Mouse (Mus musculus) hindbrain, embryonic 13.5 days (tissue): ENCODE data around the gene Ctbp2. TPM values are rescaled to one million over a fixed set of nuclear protein-coding genes. Genes with fewer than 3 reads are reported as not detected.

Experiments
- ATAC-seq: fragments of 200-750 bp; cut with Nextera tagmentation; 2 replicates; pipeline ENCODE4 v1.8.0; 2017; ENCODE audit warnings: moderate TSS enrichment; ENCODE audit not compliant: low FRiP score
- H3K27ac ChIP-seq: fragments of 300-500 bp; sonication (generic); 2 replicates; pipeline ENCODE4 v1.5.1; 2015; ENCODE audit warnings: inconsistent platforms, mild to moderate bottlenecking, moderate library complexity
- H3K27me3 ChIP-seq: fragments of 300-500 bp; sonication (generic); 2 replicates; pipeline ENCODE4 v1.6.1; 2015; ENCODE audit warnings: mild to moderate bottlenecking, inconsistent platforms
- H3K36me3 ChIP-seq: fragments of 300-500 bp; sonication (generic); 2 replicates; pipeline ENCODE4 v1.6.1; 2015; ENCODE audit warnings: mild to moderate bottlenecking, inconsistent platforms
- H3K4me1 ChIP-seq: fragments of 300-500 bp; sonication (generic); replicated peaks from 2 replicates; pipeline ENCODE4 v1.6.1; 2015; ENCODE audit warnings: inconsistent platforms
- H3K4me2 ChIP-seq: fragments of 300-500 bp; sonication (generic); 2 replicates; pipeline ENCODE4 v1.6.1; 2015; ENCODE audit warnings: inconsistent platforms, mild to moderate bottlenecking, moderate library complexity
- H3K4me3 ChIP-seq: fragments of 300-500 bp; sonication (generic); 2 replicates; pipeline ENCODE4 v1.5.1; 2015; ENCODE audit warnings: mild to moderate bottlenecking, inconsistent platforms
- H3K9ac ChIP-seq: fragments of 300-500 bp; sonication (generic); 2 replicates; pipeline ENCODE4 v1.6.1; 2015; ENCODE audit warnings: mild to moderate bottlenecking, inconsistent platforms
- H3K9me3 ChIP-seq: fragments of 300-500 bp; sonication (generic); 2 replicates; pipeline ENCODE4 v1.6.1; 2016; ENCODE audit warnings: inconsistent platforms
- WGBS: fragments of 180-500 bp; shearing (Covaris S2); methylation state at CpG from one replicate; pipeline ENCODE4 v1.1.7; 2015; 5-methylcytosine and 5-hydroxymethylcytosine counted together
- polyA plus RNA-seq: library from polyadenylated mRNA; unstranded; fragments of >200 nt; fragmentation: Nextera tagmentation; extraction: Ambion mirVana; gene quantifications from 2 replicates; pipeline ENCODE4 v1.2.1, GENCODE M21; 2015

The Ctbp2 gene
- polyA plus RNA-seq, 1 experiment from 2014 or later: 85.6 TPM

DNA sequence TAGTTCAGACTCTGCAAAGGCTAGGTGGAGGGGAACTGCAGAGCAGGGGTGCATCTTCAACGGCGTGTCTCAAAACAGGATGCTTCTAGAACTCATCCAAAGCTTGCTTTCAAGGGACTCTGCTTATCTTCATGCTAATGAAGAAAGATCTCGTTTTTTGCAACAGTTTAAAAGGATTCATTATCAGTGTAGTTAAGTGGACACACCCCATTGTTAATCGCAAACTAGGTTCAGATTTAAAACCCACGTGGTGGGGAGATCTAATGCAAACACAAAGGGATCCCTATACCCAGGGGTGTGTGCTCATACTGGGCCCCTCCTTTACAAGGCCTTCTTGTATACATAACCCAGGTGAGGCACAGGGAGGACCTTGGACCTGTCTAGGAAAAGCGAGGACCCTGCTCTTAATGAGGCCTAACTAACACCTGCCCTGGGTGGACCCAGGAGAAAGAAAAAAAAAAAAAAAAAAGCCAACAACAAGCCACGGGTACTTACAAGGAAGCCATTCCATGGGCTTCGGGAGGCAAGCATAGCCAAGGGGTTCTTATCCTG, 94.6 kb downstream of the Ctbp2 start:
- WGBS: 82% methylated on average over 8 of the region's 8 CpGs
- no peak for ATAC-seq
- Histone ChIP-seq H3K4me1 (peaks cover 36% of the 10 kb centered on the region), H3K9ac (no peak overlapping the region), H3K4me2 (no peak overlapping the region), H3K27me3 (no peaks in the 10 kb centered on the region), H3K9me3 (no peaks in the 10 kb centered on the region), H3K4me3 (no peak overlapping the region), H3K36me3 (no peaks in the 10 kb centered on the region), H3K27ac (no peak overlapping the region)

GRCm38 (mm10) chr7:133029004-133029403, 95.2 kb downstream of the Ctbp2 start:
- 91% methylated on average over 8 of the region's 8 CpGs for WGBS
- no peak for ATAC-seq
- H3K36me3 ChIP-seq: no peaks in the 10 kb centered on the region

GRCm38 (mm10) chr7:133027930-133028329, 96.2 kb downstream of the Ctbp2 start:
- Histone ChIP-seq H3K27me3 (no peaks in the 10 kb centered on the region), H3K4me2 (no peak overlapping the region), H3K27ac (no peak overlapping the region), H3K9ac (no peak overlapping the region), H3K4me3 (no peak overlapping the region), H3K36me3 (no peaks in the 10 kb centered on the region), H3K4me1 (peaks cover 20% of the 10 kb centered on the region), H3K9me3 (no peaks in the 10 kb centered on the region)
- WGBS: 85% methylated on average over 4 of the region's 4 CpGs
- no peak for ATAC-seq

More at GRCm38 (mm10) chr7:133029004-133029403, 95.2 kb downstream of the Ctbp2 start:
- Histone ChIP-seq H3K27ac (no peak overlapping the region), H3K4me3 (no peak overlapping the region), H3K4me2 (no peak overlapping the region), H3K9me3 (no peaks in the 10 kb centered on the region), H3K27me3 (no peaks in the 10 kb centered on the region), H3K9ac (no peak overlapping the region), H3K4me1 (peaks cover 30% of the 10 kb centered on the region)

GRCm38 (mm10) chr7:133024694-133025093, 99.5 kb downstream of the Ctbp2 start:
- Histone ChIP-seq H3K36me3 (no peaks in the 10 kb centered on the region; the same call in 1 of the 2 replicates), H3K27ac (no peak overlapping the region), H3K27me3 (no peaks in the 10 kb centered on the region), H3K9me3 (no peaks in the 10 kb centered on the region), H3K9ac (no peak overlapping the region), H3K4me2 (no peak overlapping the region), H3K4me1 (peaks cover 33% of the 10 kb centered on the region), H3K4me3 (no peak overlapping the region)
- ATAC-seq: no peak
- 74% methylated on average over 1 of the region's 1 CpGs for WGBS

DNA sequence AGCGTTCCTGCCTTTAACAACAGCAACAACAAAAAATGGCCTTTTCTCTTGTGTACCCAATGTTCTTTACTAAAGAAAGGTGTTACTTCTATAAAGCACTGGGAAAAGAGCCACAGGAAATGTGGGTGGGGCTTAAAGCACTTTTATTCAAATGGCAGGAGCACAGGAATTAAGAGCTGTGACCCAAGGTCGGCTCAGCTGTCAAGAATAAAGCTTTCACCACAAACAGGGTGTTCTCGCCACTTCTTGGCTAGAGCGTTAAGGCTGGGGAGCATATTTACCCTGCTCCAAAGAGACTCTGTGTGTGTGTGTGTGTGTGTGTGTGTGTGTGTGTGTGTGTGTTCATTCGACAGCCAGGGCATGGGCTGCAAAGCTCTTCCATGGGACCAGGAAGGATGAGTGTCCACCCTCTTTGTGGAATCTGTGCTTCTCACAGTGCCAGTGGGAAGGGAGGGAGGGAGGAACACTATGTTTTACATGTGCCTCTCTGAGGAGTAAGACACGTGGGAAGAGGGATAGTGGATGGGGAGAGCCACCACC, 104.6 kb downstream of the Ctbp2 start:
- Histone ChIP-seq H3K4me3 (no peak overlapping the region), H3K9me3 (no peaks in the 10 kb centered on the region), H3K4me2 (no peak overlapping the region), H3K27me3 (no peaks in the 10 kb centered on the region), H3K9ac (no peak overlapping the region), H3K36me3 (no peaks in the 10 kb centered on the region; the same call in 1 of the 2 replicates), H3K4me1 (peaks cover 48% of the 10 kb centered on the region), H3K27ac (0 out of 2 replicates have a peak overlapping the region, but pooled peaks have one; percentile 20)
- ATAC-seq: 0 out of 2 replicates have a peak, but pooled peaks have one; percentile 33
- 37% methylated on average over 6 of the region's 6 CpGs for WGBS

GRCm38 (mm10) chr7:133018961-133019360, 105.2 kb downstream of the Ctbp2 start:
- WGBS: 80% methylated on average over 7 of the region's 7 CpGs
- peaks cover 53% of the 10 kb centered on the region for H3K4me1 ChIP-seq
- no peak for ATAC-seq
- H3K36me3 ChIP-seq: no peaks in the 10 kb centered on the region; the same call in 1 of the 2 replicates
- no peak overlapping the region for H3K4me2 ChIP-seq
- H3K9ac ChIP-seq: no peak overlapping the region
- peak overlapping the region; percentile 18; the same call in 1 of the 2 replicates for H3K27ac ChIP-seq
- H3K4me3 ChIP-seq: no peak overlapping the region
- H3K27me3 ChIP-seq: no peaks in the 10 kb centered on the region
- no peaks in the 10 kb centered on the region for H3K9me3 ChIP-seq

DNA sequence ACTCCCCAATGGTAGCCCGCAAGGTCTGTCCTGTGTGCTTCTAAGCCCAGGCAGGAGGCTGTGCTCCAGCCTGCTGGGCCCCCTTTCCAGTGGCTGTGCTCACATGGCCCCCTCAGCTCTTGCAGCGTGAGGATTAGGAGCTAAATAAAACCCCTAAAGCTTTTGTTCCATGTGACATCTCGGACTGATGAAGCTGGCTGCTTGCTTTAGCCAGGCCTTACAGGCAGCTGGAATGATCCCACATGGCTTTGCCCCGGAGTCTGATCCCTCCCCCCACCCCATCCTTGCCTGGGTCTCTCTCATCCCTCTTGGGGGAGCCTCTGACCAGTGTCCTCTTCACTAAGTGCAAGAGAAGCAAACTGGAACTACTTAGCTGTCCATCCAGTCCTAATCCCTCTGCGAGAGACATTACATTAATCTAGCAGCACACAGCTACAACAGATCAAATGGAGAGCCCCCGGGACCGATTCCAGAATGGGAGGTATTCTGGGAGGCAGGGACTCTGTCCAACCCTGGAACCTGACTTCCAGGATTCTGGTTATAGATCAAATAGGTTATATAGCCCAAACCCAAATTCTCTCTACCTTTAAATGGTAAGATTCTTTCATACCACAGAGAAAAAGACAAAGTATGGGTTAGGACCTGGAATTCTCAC, 108.6 kb downstream of the Ctbp2 start:
- Histone ChIP-seq H3K36me3 (no peaks in the 10 kb centered on the region; the same call in 1 of the 2 replicates), H3K4me3 (no peak overlapping the region), H3K4me2 (no peak overlapping the region), H3K27me3 (no peaks in the 10 kb centered on the region), H3K9me3 (no peaks in the 10 kb centered on the region), H3K9ac (peak overlapping the region; percentile 19; the same call in 1 of the 2 replicates), H3K27ac (peak overlapping the region; percentile 75), H3K4me1 (peaks cover 76% of the 10 kb centered on the region)
- ATAC-seq: 0 out of 2 replicates have a peak, but pooled peaks have one; percentile 17
- 39% methylated on average over 7 of the region's 7 CpGs for WGBS

DNA sequence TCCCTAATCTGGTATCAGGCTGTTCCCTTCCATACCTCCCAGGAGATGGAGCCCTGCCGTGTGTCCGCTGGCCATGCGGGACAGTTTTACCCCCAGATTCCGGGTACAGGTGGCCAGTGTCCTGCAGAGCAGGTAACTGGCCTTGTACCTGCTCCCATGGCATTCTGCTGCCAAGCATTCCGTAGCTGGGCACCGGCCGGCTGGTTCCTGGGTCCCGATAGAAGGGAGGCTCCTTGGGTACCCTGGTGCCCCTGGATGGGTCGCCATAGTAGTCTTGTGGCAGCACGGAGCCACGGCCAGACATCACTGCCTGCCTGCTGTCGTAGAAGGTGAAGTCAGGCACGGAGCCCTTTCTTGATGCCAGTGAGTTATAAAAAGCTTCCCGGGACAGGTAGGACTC, 109.5 kb downstream of the Ctbp2 start:
- H3K4me3 ChIP-seq: no peak overlapping the region
- H3K27me3 ChIP-seq: no peaks in the 10 kb centered on the region
- H3K27ac ChIP-seq: peak overlapping the region; percentile 75
- peak overlapping the region; percentile 19 for H3K9ac ChIP-seq
- H3K9me3 ChIP-seq: no peaks in the 10 kb centered on the region
- no peak overlapping the region for H3K4me2 ChIP-seq
- no peaks in the 10 kb centered on the region; the same call in 1 of the 2 replicates for H3K36me3 ChIP-seq
- WGBS: 93% methylated on average over 14 of the region's 14 CpGs
- no peak for ATAC-seq
- H3K4me1 ChIP-seq: peaks cover 76% of the 10 kb centered on the region

DNA sequence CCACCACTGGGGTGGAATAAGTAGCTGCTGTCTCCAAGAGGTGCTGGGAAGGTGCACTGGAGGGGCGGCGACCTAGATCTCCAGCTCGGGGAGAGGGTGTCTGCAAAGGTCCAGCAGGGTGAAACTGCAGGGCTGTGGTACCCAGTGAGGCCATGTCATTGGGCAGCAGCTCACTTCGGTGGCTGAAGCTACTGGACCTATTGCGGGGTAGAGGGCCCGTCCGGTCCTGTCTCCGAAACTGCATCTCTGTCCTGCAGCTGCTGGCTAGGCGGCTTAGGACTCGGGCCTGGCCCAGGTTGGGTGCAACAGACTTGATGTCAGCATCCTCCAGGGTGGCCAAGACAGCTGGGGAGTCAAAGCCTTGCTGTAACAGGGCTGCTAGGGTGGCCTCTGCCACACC, 110.2 kb downstream of the Ctbp2 start:
- Histone ChIP-seq H3K9ac (no peak overlapping the region; the same call in 1 of the 2 replicates), H3K27me3 (no peaks in the 10 kb centered on the region), H3K4me2 (no peak overlapping the region), H3K36me3 (no peaks in the 10 kb centered on the region; the same call in 1 of the 2 replicates), H3K4me3 (no peak overlapping the region), H3K9me3 (no peaks in the 10 kb centered on the region), H3K27ac (peak overlapping the region; percentile 75), H3K4me1 (peaks cover 76% of the 10 kb centered on the region)
- no peak for ATAC-seq
- 94% methylated on average over 10 of the region's 10 CpGs for WGBS

GRCm38 (mm10) chr7:133012637-133013366, 111.4 kb downstream of the Ctbp2 start:
- Histone ChIP-seq H3K4me1 (peaks cover 81% of the 10 kb centered on the region), H3K36me3 (no peaks in the 10 kb centered on the region; the same call in 1 of the 2 replicates), H3K4me3 (no peak overlapping the region), H3K9me3 (no peaks in the 10 kb centered on the region), H3K4me2 (no peak overlapping the region), H3K27ac (peak overlapping the region; percentile 67; the same call in 1 of the 2 replicates), H3K27me3 (no peaks in the 10 kb centered on the region), H3K9ac (no peak overlapping the region)
- ATAC-seq: no peak
- WGBS: 79% methylated on average over 14 of the region's 14 CpGs

GRCm38 (mm10) chr7:133011611-133012010, 112.5 kb downstream of the Ctbp2 start:
- H3K4me2 ChIP-seq: peak overlapping the region; percentile 30
- no peak overlapping the region for H3K9ac ChIP-seq
- no peaks in the 10 kb centered on the region for H3K9me3 ChIP-seq
- no peak for ATAC-seq
- no peak overlapping the region for H3K4me3 ChIP-seq
- 39% methylated on average over 4 of the region's 4 CpGs for WGBS
- H3K27me3 ChIP-seq: no peaks in the 10 kb centered on the region
- peak overlapping the region; percentile 83 for H3K27ac ChIP-seq
- H3K4me1 ChIP-seq: peaks cover 92% of the 10 kb centered on the region
- H3K36me3 ChIP-seq: no peaks in the 10 kb centered on the region; the same call in 1 of the 2 replicates

DNA sequence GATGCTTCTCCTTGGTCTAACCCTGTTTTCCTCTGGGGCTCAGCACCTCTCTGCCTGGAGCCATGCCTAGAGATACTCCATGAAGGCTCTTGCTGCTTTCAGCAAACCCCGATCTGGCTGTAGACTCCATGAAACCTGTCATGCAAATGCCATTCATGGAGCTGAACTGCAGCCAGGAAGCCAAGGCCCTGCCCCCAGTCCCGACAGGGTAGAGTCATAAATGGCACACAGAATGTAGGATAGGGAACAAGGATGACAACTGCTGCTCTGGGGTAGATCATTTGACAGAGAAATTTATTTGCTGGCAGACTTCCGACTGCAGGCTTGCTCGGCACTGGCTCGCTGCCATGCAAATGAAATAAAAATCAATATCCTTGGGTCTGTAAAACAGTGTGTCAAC, 113.0 kb downstream of the Ctbp2 start:
- Histone ChIP-seq H3K27ac (peak overlapping the region; percentile 83), H3K9ac (no peak overlapping the region), H3K4me3 (no peak overlapping the region), H3K27me3 (no peaks in the 10 kb centered on the region), H3K36me3 (no peaks in the 10 kb centered on the region; the same call in 1 of the 2 replicates), H3K4me1 (peaks cover 95% of the 10 kb centered on the region), H3K9me3 (no peaks in the 10 kb centered on the region), H3K4me2 (peak overlapping the region; percentile 30)
- peak; percentile 44; the same call in 1 of the 2 replicates for ATAC-seq
- 36% methylated on average over 5 of the region's 5 CpGs for WGBS
